Mouse (Mus musculus): ENCODE results near the gene Mea1. TPM values are rescaled to one million over a fixed set of nuclear protein-coding genes. Genes with fewer than 3 reads are reported as not detected.

Mea1 gene
- polyA plus RNA-seq, 1 experiment from 2014 or later: 55.1 TPM

GRCm38 (mm10) chr17:46691390-46691789, 12.8 kb downstream of the Mea1 start:
- H3K4me2 ChIP-seq: no peak overlapping the region
- H3K9ac ChIP-seq: no peak overlapping the region
- H3K27ac ChIP-seq (replicated peaks): no peak overlapping the region
- no peak for ATAC-seq (ENCODE audit: insufficient read depth)
- no peaks in the 10 kb centered on the region for H3K9me3 ChIP-seq (replicated peaks)
- peaks cover 16% of the 10 kb centered on the region; the same call in 1 of the 2 replicates for H3K4me1 ChIP-seq (replicated peaks)
- H3K27me3 ChIP-seq: no peaks in the 10 kb centered on the region
- WGBS (ENCODE audit: insufficient replicate concordance): 71% methylated on average over 2 of the region's 2 CpGs
- H3K4me3 ChIP-seq (replicated peaks): no peak overlapping the region
- H3K36me3 ChIP-seq (replicated peaks): peaks cover 15% of the 10 kb centered on the region

- H3K4me1 ChIP-seq (replicated peaks): peaks cover 22% of the 10 kb centered on the region
- WGBS (ENCODE audit: insufficient replicate concordance): 82% methylated on average over 1 of the region's 1 CpGs
- H3K36me3 ChIP-seq (replicated peaks): peaks cover 20% of the 10 kb centered on the region
- H3K27ac ChIP-seq (replicated peaks): no peak overlapping the region
- H3K9ac ChIP-seq: no peak overlapping the region
- H3K4me2 ChIP-seq: no peak overlapping the region
- H3K27me3 ChIP-seq: no peaks in the 10 kb centered on the region
- no peak for ATAC-seq (ENCODE audit: insufficient read depth)
- no peak overlapping the region for H3K4me3 ChIP-seq (replicated peaks)
- H3K9me3 ChIP-seq (replicated peaks): no peaks in the 10 kb centered on the region
These were observed 16.0 kb downstream of the Mea1 start for GRCm38 (mm10) chr17:46694517-46695063.

- H3K9me3 ChIP-seq (replicated peaks): no peaks in the 10 kb centered on the region
- no peaks in the 10 kb centered on the region for H3K27me3 ChIP-seq
- ATAC-seq (ENCODE audit: insufficient read depth): no peak
- H3K36me3 ChIP-seq (replicated peaks): peaks cover 24% of the 10 kb centered on the region
- peaks cover 30% of the 10 kb centered on the region for H3K4me1 ChIP-seq (replicated peaks)
- 82% methylated on average over 6 of the region's 6 CpGs for WGBS (ENCODE audit: insufficient replicate concordance)
- no peak overlapping the region for H3K4me2 ChIP-seq
- H3K4me3 ChIP-seq (replicated peaks): no peak overlapping the region
- H3K27ac ChIP-seq (replicated peaks): no peak overlapping the region
- no peak overlapping the region for H3K9ac ChIP-seq
These were observed 19.9 kb downstream of the Mea1 start for GRCm38 (mm10) chr17:46698515-46698914.

GRCm38 (mm10) chr17:46699245-46699644, 20.7 kb downstream of the Mea1 start:
- WGBS (ENCODE audit: insufficient replicate concordance): 60% methylated on average over 5 of the region's 5 CpGs
- H3K4me3 ChIP-seq (replicated peaks): no peak overlapping the region
- no peak for ATAC-seq (ENCODE audit: insufficient read depth)
- H3K27ac ChIP-seq (replicated peaks): no peak overlapping the region
- peaks cover 37% of the 10 kb centered on the region for H3K4me1 ChIP-seq (replicated peaks)
- H3K9me3 ChIP-seq (replicated peaks): no peaks in the 10 kb centered on the region
- H3K4me2 ChIP-seq: no peak overlapping the region
- H3K9ac ChIP-seq: no peak overlapping the region
- H3K27me3 ChIP-seq: no peaks in the 10 kb centered on the region
- H3K36me3 ChIP-seq (replicated peaks): peaks cover 24% of the 10 kb centered on the region

GRCm38 (mm10) chr17:46699912-46700311, 21.3 kb downstream of the Mea1 start:
- WGBS (ENCODE audit: insufficient replicate concordance): 70% methylated on average over 3 of the region's 3 CpGs
- Histone ChIP-seq H3K27me3 (no peaks in the 10 kb centered on the region), H3K9me3 (replicated peaks) (no peaks in the 10 kb centered on the region), H3K36me3 (replicated peaks) (peaks cover 24% of the 10 kb centered on the region; the same call in 1 of the 2 replicates), H3K27ac (replicated peaks) (no peak overlapping the region), H3K9ac (no peak overlapping the region), H3K4me2 (no peak overlapping the region), H3K4me3 (replicated peaks) (no peak overlapping the region), H3K4me1 (replicated peaks) (peaks cover 38% of the 10 kb centered on the region)
- no peak for ATAC-seq (ENCODE audit: insufficient read depth)

- no peak overlapping the region for H3K9ac ChIP-seq
- H3K9me3 ChIP-seq (replicated peaks): no peaks in the 10 kb centered on the region
- peaks cover 52% of the 10 kb centered on the region for H3K4me1 ChIP-seq (replicated peaks)
- no peaks in the 10 kb centered on the region for H3K27me3 ChIP-seq
- 71% methylated on average over 12 of the region's 12 CpGs for WGBS (ENCODE audit: insufficient replicate concordance)
- no peak overlapping the region for H3K4me2 ChIP-seq
- no peak overlapping the region for H3K4me3 ChIP-seq (replicated peaks)
- peaks cover 18% of the 10 kb centered on the region; the same call in 1 of the 2 replicates for H3K36me3 ChIP-seq (replicated peaks)
- no peak for ATAC-seq (ENCODE audit: insufficient read depth)
- no peak overlapping the region for H3K27ac ChIP-seq (replicated peaks)
These were observed 22.9 kb downstream of the Mea1 start for GRCm38 (mm10) chr17:46701489-46701888.

- H3K4me3 ChIP-seq (replicated peaks): no peak overlapping the region
- H3K9me3 ChIP-seq (replicated peaks): no peaks in the 10 kb centered on the region
- H3K4me2 ChIP-seq: no peak overlapping the region
- H3K4me1 ChIP-seq (replicated peaks): peaks cover 53% of the 10 kb centered on the region
- ATAC-seq (ENCODE audit: insufficient read depth): no peak
- peaks cover 18% of the 10 kb centered on the region; the same call in 1 of the 2 replicates for H3K36me3 ChIP-seq (replicated peaks)
- no peak overlapping the region for H3K27ac ChIP-seq (replicated peaks)
- no peak overlapping the region for H3K9ac ChIP-seq
- H3K27me3 ChIP-seq: 0 out of 2 replicates have a peak, but pooled peaks cover 4% of the 10 kb centered on the region
- 62% methylated on average over 12 of the region's 12 CpGs for WGBS (ENCODE audit: insufficient replicate concordance)
These were observed 23.5 kb downstream of the Mea1 start for GRCm38 (mm10) chr17:46702100-46702499.

- Histone ChIP-seq H3K4me1 (replicated peaks) (peaks cover 53% of the 10 kb centered on the region), H3K27ac (replicated peaks) (no peak overlapping the region), H3K9ac (peak overlapping the region; percentile 83; the same call in 1 of the 2 replicates), H3K9me3 (replicated peaks) (no peaks in the 10 kb centered on the region), H3K27me3 (0 out of 2 replicates have a peak, but pooled peaks cover 7% of the 10 kb centered on the region), H3K36me3 (replicated peaks) (peaks cover 18% of the 10 kb centered on the region; the same call in 1 of the 2 replicates), H3K4me2 (peak overlapping the region; percentile 88), H3K4me3 (replicated peaks) (no peak overlapping the region)
- WGBS (ENCODE audit: insufficient replicate concordance): 77% methylated on average over 5 of the region's 5 CpGs
- no peak for ATAC-seq (ENCODE audit: insufficient read depth)
These were observed 23.9 kb downstream of the Mea1 start for GRCm38 (mm10) chr17:46702506-46702905.

- WGBS (ENCODE audit: insufficient replicate concordance): 3% methylated on average over 36 of the region's 41 CpGs
- Histone ChIP-seq H3K4me3 (replicated peaks) (peak overlapping the region; percentile 76), H3K9me3 (replicated peaks) (no peaks in the 10 kb centered on the region), H3K27me3 (0 out of 2 replicates have a peak, but pooled peaks cover 7% of the 10 kb centered on the region), H3K27ac (replicated peaks) (peak overlapping the region; percentile 82), H3K4me1 (replicated peaks) (peaks cover 50% of the 10 kb centered on the region), H3K4me2 (peak overlapping the region; percentile 88), H3K9ac (peak overlapping the region; percentile 83), H3K36me3 (replicated peaks) (peaks cover 8% of the 10 kb centered on the region; the same call in 1 of the 2 replicates)
- peak; percentile 71 for ATAC-seq (ENCODE audit: insufficient read depth)
These were observed 25.6 kb downstream of the Mea1 start for GRCm38 (mm10) chr17:46703971-46704886.

GRCm38 (mm10) chr17:46704887-46705835, 26.6 kb downstream of the Mea1 start, which contains the start of gene Ppp2r5d:
Gene Ppp2r5d, minus strand, starts transcription at chr17:46705111.
- Histone ChIP-seq H3K4me1 (replicated peaks) (peaks cover 43% of the 10 kb centered on the region), H3K27me3 (0 out of 2 replicates have a peak, but pooled peaks cover 7% of the 10 kb centered on the region), H3K36me3 (replicated peaks) (no peaks in the 10 kb centered on the region), H3K27ac (replicated peaks) (peak within 1 kb of the TSS; percentile 83), H3K9me3 (replicated peaks) (no peaks in the 10 kb centered on the region), H3K4me3 (replicated peaks) (peak within 1 kb of the TSS; percentile 76), H3K9ac (peak within 1 kb of the TSS; percentile 83), H3K4me2 (peak within 1 kb of the TSS; percentile 88)
- WGBS (ENCODE audit: insufficient replicate concordance): under 1% methylated on average over 48 of the region's 48 CpGs
- peak; percentile 96 for ATAC-seq (ENCODE audit: insufficient read depth)
